Mouse (Mus musculus) mouse trophoblast stem cell (cell line): ENCODE measurements around the gene Atp12a.

Source experiments
- in situ Hi-C, 2 experiments: fragments of 300-500 bp; cut with MseI, MboI; formaldehyde crosslinking; loops; 2 replicates in 1 of 2; 3 replicates in 1 of 2; pipeline ENCODE4 v1.15.1; 2025

Gene Atp12a

DNA sequence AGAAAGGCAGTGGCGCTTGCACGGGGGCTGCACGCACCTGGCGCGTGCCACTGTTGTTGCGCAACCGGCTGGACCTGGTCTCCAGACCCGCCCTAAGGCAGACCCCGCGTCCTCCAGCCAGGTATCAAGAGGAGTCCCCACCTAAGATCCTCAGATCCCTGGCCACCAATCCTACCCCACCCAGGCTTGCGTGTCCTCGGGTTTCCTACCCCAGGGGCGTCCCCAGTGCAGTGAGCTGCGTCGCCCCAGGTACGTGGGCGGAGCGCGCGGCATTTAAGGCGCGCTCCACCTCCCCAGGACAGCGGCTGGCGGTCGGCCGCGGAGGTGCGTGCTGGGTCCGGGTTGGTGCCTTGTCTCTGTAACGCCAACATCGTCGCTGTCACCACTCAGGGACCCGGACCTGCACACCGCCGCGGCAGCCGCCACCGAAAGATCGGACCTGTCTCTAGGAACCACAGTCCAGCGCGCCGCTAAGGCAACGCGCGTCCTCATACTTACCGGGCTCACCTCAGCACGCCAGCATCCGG lies at the start of gene Atp12a:
Gene Atp12a (plus strand): TSS at position 358 of the 527 bp plus-strand sequence.
- in situ Hi-C loops: no loop called here

GRCm38 (mm10) chr14:56315519-56315918 lies 49.3 kb upstream of the Atp12a start:
- in situ Hi-C loops: loop anchor here in 1 of 2 experiments (5.0 kb wide), 1 partner anchor 37 kb away; no protein-coding TSS in a partner anchor

DNA sequence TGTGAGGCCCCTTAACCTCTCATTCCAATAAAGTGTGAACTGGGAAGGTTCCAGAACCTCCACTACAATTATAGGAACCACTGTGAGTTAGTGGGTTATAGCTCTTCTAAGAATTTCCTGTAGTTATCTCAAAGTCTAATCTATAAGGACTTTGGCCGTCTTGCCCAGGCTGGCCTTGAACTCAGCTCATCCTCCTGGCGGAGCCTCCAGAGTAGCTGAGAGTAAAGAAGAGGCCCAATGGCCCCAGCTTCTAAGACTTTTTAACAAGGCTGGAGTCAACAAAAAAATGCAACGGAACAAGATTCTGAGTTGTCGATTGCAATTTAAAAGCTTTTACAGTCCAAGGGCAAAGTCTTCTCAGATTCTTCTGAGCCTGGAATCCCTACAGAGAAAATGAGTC lies 48.5 kb upstream of the Atp12a start:
- in situ Hi-C loops: loop anchor here in 1 of 2 experiments (5.0 kb wide), 1 partner anchor 36 kb away; no protein-coding TSS in a partner anchor

DNA sequence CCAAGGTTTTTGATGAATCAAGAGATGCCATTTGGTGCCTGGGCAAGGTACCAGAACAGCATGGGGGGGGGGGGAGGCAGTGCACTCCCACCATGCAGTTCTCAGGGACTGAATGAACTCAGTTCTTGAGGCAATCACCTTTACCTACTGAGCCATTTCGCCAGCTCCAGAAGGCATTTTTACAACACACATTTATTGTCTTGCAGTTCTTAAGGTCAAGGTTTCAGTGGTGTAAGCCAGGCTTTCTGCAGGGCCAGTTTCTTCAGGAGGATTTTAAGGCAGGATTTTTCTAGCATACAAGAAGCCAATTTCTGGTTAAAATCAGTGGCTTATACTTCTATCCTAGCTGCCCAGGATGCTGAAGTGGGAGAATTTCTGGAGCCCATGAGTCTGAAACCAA lies 41.9 kb upstream of the Atp12a start:
- in situ Hi-C loops: no loop called here

- in situ Hi-C loops: no loop called here
Observed at GRCm38 (mm10) chr14:56325038-56325437, 39.8 kb upstream of the Atp12a start.

DNA sequence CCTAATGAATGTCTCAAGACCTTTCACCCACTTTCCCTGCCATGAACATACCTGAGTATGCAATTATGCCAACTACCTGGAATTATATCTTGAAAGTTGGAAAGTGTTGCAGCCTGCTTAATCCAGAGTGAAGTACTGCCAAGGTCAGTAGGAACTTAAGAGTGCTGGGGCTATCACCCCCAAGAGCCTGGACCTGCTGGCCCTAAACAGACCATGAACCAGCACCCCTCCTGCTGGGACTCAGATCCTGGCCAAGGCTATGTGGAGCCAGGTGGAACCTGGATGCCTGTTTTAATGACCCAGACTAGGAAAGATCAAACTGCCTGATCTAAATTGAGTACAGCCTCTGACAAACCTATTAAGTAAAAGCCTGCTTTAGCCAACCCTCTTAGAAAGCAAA lies 31.2 kb upstream of the Atp12a start:
- in situ Hi-C loops: no loop called here

DNA sequence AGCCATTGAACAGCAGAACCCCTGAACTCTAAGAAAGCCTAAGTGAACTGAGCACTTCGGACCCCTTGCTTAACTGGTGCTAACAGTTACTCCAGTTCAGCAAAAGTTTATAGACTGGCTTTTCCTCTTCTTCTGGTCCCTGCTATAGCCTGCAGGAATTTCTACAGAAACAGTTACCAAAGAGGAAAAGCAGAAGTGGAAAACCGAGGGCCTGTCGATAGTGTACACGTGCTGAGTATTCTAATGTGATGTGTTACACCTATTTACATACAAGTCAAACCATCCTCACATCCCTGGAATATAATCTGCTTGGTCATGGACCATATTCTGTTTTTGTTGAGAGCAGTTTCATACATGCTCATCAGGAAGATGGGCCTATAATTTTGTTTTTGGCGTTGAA lies 30.4 kb upstream of the Atp12a start:
- in situ Hi-C loops: no loop called here

GRCm38 (mm10) chr14:56336032-56336431 lies 28.8 kb upstream of the Atp12a start:
- in situ Hi-C loops: no loop called here

DNA sequence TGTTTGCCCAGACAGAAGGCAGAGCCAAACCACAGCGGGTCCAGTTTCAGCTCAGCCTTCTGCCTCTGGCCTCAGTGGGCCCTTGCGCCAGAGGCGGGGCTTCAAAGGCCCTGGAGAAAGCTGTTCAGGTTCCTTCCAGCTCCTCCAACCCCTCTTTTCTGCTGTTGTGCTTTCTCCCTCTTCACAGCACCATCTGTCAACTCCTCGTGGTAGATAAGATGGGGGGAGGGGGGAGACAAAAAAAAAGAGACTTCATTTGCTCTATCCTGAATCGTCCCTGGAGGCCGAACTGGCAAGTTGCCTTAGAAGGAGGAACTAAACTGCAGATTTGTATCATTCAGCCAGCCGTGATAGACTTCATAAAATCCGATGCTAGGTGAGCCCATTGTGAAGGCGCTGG lies 27.8 kb upstream of the Atp12a start:
- in situ Hi-C loops: no loop called here

DNA sequence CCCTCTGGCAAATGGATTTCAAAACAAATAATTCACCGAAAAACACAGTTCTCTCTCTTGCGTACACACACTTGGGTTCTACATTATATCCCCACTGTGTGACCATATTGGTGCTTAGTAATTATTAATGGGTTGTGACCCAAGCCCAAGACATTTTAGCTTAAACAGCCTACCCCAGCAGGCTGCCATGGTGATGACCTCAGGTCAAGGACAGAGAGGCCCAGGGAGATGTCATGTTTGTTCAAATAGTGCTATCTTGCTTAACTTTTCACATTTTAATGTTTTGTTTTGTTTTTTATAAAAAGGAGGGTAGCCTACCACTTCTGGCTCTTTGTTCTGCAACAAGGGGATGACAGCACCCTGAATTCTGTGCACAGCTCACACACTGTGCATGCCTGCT lies 27.2 kb upstream of the Atp12a start:
- in situ Hi-C loops: no loop called here

- in situ Hi-C loops: no loop called here
Observed at GRCm38 (mm10) chr14:56338882-56339442, 25.9 kb upstream of the Atp12a start.

DNA sequence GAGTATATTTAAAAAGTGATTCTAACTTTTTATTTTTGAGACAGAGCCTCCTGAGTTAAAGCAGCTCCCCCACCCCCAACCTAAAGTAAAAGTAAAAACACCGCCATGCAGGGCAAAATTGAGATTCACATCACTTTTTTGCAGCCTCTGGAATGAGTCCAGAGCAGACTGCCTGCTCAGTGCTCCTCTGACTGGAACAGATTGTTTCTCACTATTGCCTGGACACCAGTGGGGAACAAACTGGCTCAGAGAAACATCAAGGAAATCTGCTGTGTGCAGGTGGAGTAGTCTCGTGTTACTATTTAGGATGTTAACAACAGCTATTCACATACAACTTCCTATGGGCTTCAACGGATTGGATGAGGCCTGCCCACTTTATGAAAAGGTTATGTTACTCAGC lies 16.2 kb upstream of the Atp12a start:
- in situ Hi-C loops: no loop called here

- in situ Hi-C loops: no loop called here
Observed at GRCm38 (mm10) chr14:56349541-56349940, 15.3 kb upstream of the Atp12a start.

DNA sequence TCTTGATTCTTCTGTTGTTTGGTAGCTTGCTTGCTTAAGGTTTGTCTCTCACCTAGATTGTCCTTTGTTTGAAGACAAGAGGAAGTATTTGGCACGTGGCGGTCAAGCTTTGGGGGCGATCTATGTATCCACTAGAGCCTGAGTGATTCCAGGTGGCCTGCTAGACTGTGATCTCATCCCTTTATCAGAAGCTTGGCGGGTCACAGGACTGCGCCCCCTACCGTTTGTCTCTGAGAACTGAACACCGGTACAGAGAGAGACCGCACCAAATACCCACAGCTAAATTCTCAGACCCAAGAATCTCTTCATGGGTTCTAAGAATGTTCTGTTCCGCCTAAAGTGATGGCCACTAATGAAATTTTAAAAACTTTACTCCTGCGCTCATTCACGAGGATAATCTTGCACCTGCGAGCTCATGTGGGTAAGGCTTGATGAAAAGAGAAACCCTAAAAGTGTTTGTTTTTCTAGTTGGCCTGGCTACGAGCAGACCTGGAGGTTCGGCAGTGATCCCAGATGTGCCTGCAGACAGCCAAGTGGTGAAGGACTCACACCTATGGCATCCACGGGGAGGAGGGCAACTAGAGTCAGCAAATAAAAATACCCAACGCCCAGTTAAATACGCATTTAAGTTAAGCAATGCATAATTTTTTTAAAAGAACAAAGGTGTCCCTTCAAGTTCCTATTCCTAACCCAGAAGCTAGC lies 12.8 kb upstream of the Atp12a start:
- in situ Hi-C loops: loop anchor here in 1 of 2 experiments (5.0 kb wide), 1 partner anchor 35 kb away; no protein-coding TSS in a partner anchor

DNA sequence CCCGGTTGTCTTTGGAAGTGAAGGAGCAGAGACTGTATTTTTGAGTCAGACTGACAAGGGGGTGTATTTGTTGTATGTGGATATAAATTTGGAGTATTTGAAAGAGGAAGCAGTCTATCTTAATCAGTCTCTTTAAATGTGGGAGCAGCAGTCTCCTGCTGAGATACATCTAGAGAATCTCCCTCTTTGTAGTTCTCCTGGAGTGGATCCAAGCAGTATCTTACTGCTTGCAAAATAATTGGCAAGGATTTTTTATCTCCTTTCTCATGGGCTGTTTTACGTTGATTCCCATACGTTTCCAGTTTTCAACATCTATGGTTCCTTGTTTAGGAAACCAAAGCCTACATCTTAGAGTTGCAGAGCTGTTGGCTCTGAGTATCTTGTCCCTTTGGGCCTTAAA lies 10.1 kb upstream of the Atp12a start:
- in situ Hi-C loops: loop anchor here in 1 of 2 experiments (5.0 kb wide), 1 partner anchor 38 kb away; no protein-coding TSS in a partner anchor

DNA sequence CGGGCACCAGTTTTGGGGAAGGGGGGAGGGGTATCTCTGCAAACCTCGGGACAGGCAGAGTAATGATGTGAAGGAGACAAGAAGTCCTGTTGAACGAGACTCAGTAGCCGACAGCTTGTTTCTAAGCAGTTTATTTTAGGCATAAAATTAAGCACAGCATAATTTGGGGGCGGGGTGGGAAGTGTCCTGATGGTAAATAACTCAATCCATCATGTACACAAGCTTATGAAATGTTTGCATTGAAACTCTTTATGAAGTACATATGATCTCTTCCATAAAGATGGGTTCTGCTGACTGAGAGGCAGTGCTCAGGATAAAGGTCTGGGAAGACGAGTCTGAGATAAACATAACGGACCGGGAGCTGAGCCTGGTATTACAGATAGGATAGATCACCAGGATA lies 9.5 kb upstream of the Atp12a start:
- in situ Hi-C loops: no loop called here

GRCm38 (mm10) chr14:56356196-56356595 lies 8.7 kb upstream of the Atp12a start:
- in situ Hi-C loops: no loop called here

DNA sequence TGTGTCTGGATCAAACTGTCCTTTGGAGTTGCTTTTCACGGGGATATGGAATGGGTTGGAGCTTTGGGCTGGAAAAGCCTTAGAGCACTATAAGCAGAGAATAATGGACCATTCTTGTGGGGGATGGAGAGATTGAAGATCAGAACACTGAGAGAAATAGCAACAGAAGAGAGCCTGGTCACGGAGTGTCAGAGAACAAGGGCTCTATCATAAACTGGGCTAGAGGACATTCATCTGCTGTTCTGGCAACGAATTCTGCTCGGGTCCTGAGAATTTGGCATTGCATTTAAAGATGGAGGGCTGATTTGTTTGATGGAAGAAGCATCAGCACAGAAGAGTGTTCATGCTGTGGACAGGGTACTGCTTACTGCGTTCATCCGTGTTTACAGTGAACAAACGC lies 6.4 kb upstream of the Atp12a start:
- in situ Hi-C loops: no loop called here

- in situ Hi-C loops: no loop called here
Observed at GRCm38 (mm10) chr14:56359131-56359530, 5.7 kb upstream of the Atp12a start.

DNA sequence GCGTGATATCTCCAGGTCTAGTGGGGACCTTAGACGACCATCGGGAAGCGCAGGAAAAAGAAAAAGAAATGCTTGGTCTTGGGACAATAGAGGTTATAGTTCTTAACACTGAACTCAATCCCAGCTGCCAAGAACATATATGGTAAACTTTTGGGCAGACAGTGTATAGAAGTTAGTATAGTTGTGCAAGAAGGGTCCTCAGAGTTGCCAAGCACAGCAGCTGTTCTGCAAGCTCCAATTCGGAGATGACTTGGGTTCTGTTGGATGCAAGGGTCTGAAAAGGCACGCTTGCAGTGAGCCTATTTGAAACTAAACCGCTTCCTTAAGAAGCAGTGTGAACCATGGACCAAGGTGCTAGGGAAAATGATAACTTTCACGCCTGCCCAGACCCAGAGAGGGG lies 424 bp downstream of the Atp12a start:
- in situ Hi-C loops: no loop called here

DNA sequence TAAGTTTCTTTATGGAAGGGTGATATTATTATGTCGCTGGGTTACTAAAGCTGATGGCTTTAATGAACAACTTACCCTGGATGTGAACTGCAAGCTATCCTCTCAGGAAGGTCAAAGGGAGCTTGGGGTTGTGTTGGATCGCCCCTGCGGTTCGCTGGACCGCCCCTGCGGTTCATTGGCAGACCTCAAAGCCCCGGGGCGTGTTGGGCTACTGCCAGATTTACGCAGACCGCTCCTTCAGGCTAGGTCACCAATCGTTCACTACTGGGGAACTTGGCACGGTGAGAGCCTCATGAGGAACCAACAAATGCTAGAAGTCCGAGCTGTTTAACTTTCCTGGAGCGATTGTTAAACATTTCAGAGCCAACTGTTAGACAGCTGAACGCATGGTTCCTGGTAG lies 1.8 kb downstream of the Atp12a start:
- in situ Hi-C loops: no loop called here

DNA sequence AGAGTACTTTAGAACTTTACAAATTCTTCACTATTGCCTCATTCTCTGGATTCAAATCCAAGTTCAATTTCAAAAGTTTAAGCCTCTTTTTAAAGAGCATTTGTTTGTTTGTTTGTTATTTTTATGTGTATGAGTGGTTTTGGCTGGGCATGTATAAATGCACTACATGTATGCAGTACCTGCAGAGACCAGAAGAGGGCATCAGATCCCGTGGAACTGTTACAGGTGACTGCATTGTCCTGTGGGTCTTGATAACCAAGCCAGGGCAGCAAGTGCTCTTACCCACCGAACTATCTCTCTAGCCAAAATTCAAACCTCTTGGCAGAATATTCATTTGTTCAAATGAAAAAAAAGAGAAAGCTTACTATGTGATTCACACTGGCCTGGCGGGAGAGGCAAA lies 4.0 kb downstream of the Atp12a start:
- in situ Hi-C loops: no loop called here

GRCm38 (mm10) chr14:56375731-56376130 lies 10.9 kb downstream of the Atp12a start:
- in situ Hi-C loops: loop anchor here (5.0 to 10.0 kb wide), 2 partner anchors 92 to 99 kb away; no protein-coding TSS in a partner anchor
